Mouse (Mus musculus) hindbrain, embryonic 14.5 days (tissue): ENCODE data around the gene Gm4513. TPM values are rescaled to one million over a fixed set of nuclear protein-coding genes. Genes with fewer than 3 reads are reported as not detected.
"Not testable (repeated sequence)": the region's sequence is repeated elsewhere in the genome, so short reads cannot be mapped to it uniquely, and the experiment has no call there.

Experiments used
- ATAC-seq: fragments of 200-750 bp; cut with Nextera tagmentation; 2 replicates; pipeline ENCODE4 v1.8.0; 2017; ENCODE audit warnings: moderate number of reproducible peaks, mild to moderate bottlenecking, moderate TSS enrichment, moderate library complexity; ENCODE audit not compliant: low FRiP score
- DNase-seq: peaks from one replicate; pipeline ENCODE4 v3.0.0-alpha.2; 2015; ENCODE audit warnings: low spot score
- H3K27ac ChIP-seq: fragments of 300-500 bp; sonication (generic); 2 replicates; pipeline ENCODE4 v1.5.1; 2014; ENCODE audit warnings: mild to moderate bottlenecking, moderate library complexity
- H3K27me3 ChIP-seq: fragments of 300-500 bp; sonication (generic); 2 replicates; pipeline ENCODE4 v1.6.1; 2014; ENCODE audit warnings: mild to moderate bottlenecking, low read length, mixed read lengths; ENCODE audit not compliant: control insufficient read depth, insufficient read depth
- H3K36me3 ChIP-seq: fragments of 300-500 bp; sonication (generic); replicated peaks from 2 replicates; pipeline ENCODE4 v1.6.1; 2014; ENCODE audit not compliant: control insufficient read depth, insufficient read depth
- H3K4me1 ChIP-seq: fragments of 300-500 bp; sonication (generic); replicated peaks from 2 replicates; pipeline ENCODE4 v1.6.1; 2014; ENCODE audit warnings: antibody characterized with exemption, low read length, mixed read lengths; ENCODE audit not compliant: control insufficient read depth, insufficient read depth
- H3K4me2 ChIP-seq: fragments of 300-500 bp; sonication (generic); replicated peaks from 2 replicates; pipeline ENCODE4 v1.6.1; 2014; ENCODE audit warnings: mild to moderate bottlenecking, moderate library complexity
- H3K4me3 ChIP-seq: fragments of 300-500 bp; sonication (generic); replicated peaks from 2 replicates; pipeline ENCODE4 v1.5.1; 2014; ENCODE audit warnings: mild to moderate bottlenecking, low read length
- H3K9ac ChIP-seq: fragments of 300-500 bp; sonication (generic); 2 replicates; pipeline ENCODE4 v1.6.1; 2014
- H3K9me3 ChIP-seq: fragments of 300-500 bp; sonication (generic); 2 replicates; pipeline ENCODE4 v1.6.1; 2016; ENCODE audit warnings: low read length; ENCODE audit not compliant: control insufficient read depth
- WGBS: fragments of 180-500 bp; shearing (Covaris S2); extraction: QIAGEN DNeasy Blood & Tissue Kit; methylation state at CpG from one replicate; pipeline ENCODE4 v1.1.7; 2014; 5-methylcytosine and 5-hydroxymethylcytosine counted together
- polyA plus RNA-seq: library from polyadenylated mRNA; unstranded; fragments of >200 nt; fragmentation: Nextera tagmentation; extraction: Ambion mirVana; gene quantifications from 2 replicates; pipeline ENCODE4 v1.2.1, GENCODE M21; 2014

Gm4513 gene
- polyA plus RNA-seq, result not detected in 2 replicates

DNA sequence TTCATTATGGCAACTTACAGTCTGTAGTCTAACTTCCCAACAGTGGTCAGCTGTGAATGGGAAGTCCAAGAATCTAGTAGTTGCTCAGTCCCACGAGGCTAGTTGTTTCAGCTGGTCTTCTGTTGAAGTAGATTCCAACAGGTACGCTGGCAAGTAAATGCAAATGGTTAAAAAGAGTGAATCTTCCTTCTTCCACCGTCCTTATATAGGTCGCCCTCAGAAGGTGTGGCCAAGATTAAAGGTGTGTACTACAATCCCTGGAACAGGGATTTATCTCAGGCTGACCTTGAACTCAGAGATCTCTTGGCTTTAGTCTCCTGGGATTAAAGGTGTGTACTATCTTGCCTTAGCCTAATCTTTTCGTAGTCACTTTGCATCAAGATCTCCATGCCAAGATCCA lies at the start of gene Gm4513:
Gene Gm4513 (minus strand): TSS at position 101 of the 400 bp plus-strand sequence.
- H3K9ac ChIP-seq, H3K27me3 ChIP-seq, H3K36me3 ChIP-seq, H3K4me1 ChIP-seq, H3K9me3 ChIP-seq, H3K4me2 ChIP-seq, ATAC-seq, DNase-seq, H3K27ac ChIP-seq, H3K4me3 ChIP-seq: not testable (repeated sequence)
- WGBS, result 82% methylated on average over 3 of the region's 5 CpGs

DNA sequence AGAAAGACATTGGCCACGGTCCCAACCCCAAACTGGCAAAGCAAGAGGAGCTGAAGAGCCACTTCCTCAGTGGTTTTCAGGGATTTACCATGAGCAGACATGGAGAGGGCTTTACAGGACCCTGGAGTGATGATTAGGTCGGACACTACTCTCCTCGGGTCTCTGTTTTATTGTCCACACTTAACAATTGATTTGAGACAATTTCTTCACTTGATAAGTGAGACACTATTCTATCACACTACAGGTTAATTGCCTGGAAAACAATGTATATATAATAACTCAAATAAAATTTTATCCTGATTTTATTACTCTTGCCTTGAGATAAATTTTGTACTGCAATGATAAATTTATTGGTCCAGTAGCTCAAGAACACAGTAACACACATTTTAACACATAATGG lies 22.7 kb downstream of the Gm4513 start, which contains the start of gene Gm4141:
Gene Gm4141 (minus strand): TSS at position 101 of the 400 bp plus-strand sequence.
- not testable (repeated sequence) for DNase-seq, H3K9ac ChIP-seq, H3K4me2 ChIP-seq, ATAC-seq, H3K27ac ChIP-seq, H3K4me1 ChIP-seq, H3K4me3 ChIP-seq, H3K9me3 ChIP-seq, H3K27me3 ChIP-seq, H3K36me3 ChIP-seq
- WGBS, result no CpG with 5 or more reads among the region's 3 CpGs

DNA sequence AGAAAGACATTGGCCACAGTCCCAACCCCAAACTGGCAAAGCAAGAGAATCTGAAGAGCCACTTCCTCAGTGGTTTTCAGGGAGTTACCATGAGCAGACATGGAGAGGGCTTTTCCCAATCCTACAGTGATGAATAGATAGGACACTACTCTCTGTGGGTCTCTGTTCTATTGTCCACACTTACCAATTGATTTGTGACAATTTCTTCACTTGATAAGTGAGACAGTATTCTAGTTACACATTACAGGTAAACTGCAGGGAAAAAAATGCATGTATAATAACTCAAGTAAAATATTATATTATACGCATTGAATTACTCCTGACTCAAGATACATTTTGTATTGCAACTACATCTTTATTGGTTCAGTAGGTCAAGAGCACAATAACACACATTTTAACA lies 53.2 kb downstream of the Gm4513 start, which contains the start of gene Gm5726:
Gene Gm5726 (minus strand): TSS at position 101 of the 400 bp plus-strand sequence.
- no CpG with 5 or more reads among the region's 1 CpGs for WGBS
- not testable (repeated sequence) for H3K36me3 ChIP-seq, H3K27me3 ChIP-seq, H3K9me3 ChIP-seq, H3K4me3 ChIP-seq, ATAC-seq, H3K4me1 ChIP-seq, H3K27ac ChIP-seq, H3K4me2 ChIP-seq, DNase-seq, H3K9ac ChIP-seq

Other genes starting within 250 kb of the Gm4513 start
- gene Gm5728, start 223.6 kb downstream of the Gm4513 start, polyA plus RNA-seq, result not detected in 2 replicates
- gene Vmn1r100, start 181.1 kb downstream of the Gm4513 start, polyA plus RNA-seq, result not detected in 2 replicates
- not detected in 2 replicates for gene Vmn1r101, start 156.4 kb downstream of the Gm4513 start, polyA plus RNA-seq
- not detected in 2 replicates for gene Gm10670, start 124.1 kb downstream of the Gm4513 start, polyA plus RNA-seq
- not detected in 2 replicates for gene Vmn1r103, start 88.5 kb downstream of the Gm4513 start, polyA plus RNA-seq
- not detected in 2 replicates for gene Vmn1r104, start 65.2 kb downstream of the Gm4513 start, polyA plus RNA-seq
- not detected in 2 replicates for gene Gm5726, start 53.3 kb downstream of the Gm4513 start, polyA plus RNA-seq
- not detected in 2 replicates for gene Gm4141, start 22.8 kb downstream of the Gm4513 start, polyA plus RNA-seq
- gene Vmn1r107, start 69.9 kb upstream of the Gm4513 start, polyA plus RNA-seq, result not detected in 2 replicates
- not detected in 2 replicates for gene Vmn1r111, start 104.2 kb upstream of the Gm4513 start, polyA plus RNA-seq
- not detected in 2 replicates for gene Gm10668, start 131.6 kb upstream of the Gm4513 start, polyA plus RNA-seq
- gene Vmn1r112, start 172.2 kb upstream of the Gm4513 start, polyA plus RNA-seq, result not detected in 2 replicates
- gene Vmn1r113, start 188.3 kb upstream of the Gm4513 start, polyA plus RNA-seq, result not detected in 2 replicates
- not detected in 2 replicates for gene Vmn1r114, start 213.2 kb upstream of the Gm4513 start, polyA plus RNA-seq
- gene Vmn1r115, start 246.0 kb upstream of the Gm4513 start, polyA plus RNA-seq, result not detected in 2 replicates